Mouse (Mus musculus) hindbrain, embryonic 14.5 days (tissue): ENCODE data around the gene Snx9. TPM values are rescaled to one million over a fixed set of nuclear protein-coding genes. Genes with fewer than 3 reads are reported as not detected.

Experiments used
- ATAC-seq: fragments of 200-750 bp; cut with Nextera tagmentation; 2 replicates; pipeline ENCODE4 v1.8.0; 2017; ENCODE audit warnings: moderate number of reproducible peaks, mild to moderate bottlenecking, moderate TSS enrichment, moderate library complexity; ENCODE audit not compliant: low FRiP score
- DNase-seq: peaks from one replicate; pipeline ENCODE4 v3.0.0-alpha.2; 2015; ENCODE audit warnings: low spot score
- H3K27ac ChIP-seq: fragments of 300-500 bp; sonication (generic); 2 replicates; pipeline ENCODE4 v1.5.1; 2014; ENCODE audit warnings: mild to moderate bottlenecking, moderate library complexity
- H3K27me3 ChIP-seq: fragments of 300-500 bp; sonication (generic); 2 replicates; pipeline ENCODE4 v1.6.1; 2014; ENCODE audit warnings: mild to moderate bottlenecking, low read length, mixed read lengths; ENCODE audit not compliant: control insufficient read depth, insufficient read depth
- H3K36me3 ChIP-seq: fragments of 300-500 bp; sonication (generic); replicated peaks from 2 replicates; pipeline ENCODE4 v1.6.1; 2014; ENCODE audit not compliant: control insufficient read depth, insufficient read depth
- H3K4me1 ChIP-seq: fragments of 300-500 bp; sonication (generic); replicated peaks from 2 replicates; pipeline ENCODE4 v1.6.1; 2014; ENCODE audit warnings: antibody characterized with exemption, low read length, mixed read lengths; ENCODE audit not compliant: control insufficient read depth, insufficient read depth
- H3K4me2 ChIP-seq: fragments of 300-500 bp; sonication (generic); replicated peaks from 2 replicates; pipeline ENCODE4 v1.6.1; 2014; ENCODE audit warnings: mild to moderate bottlenecking, moderate library complexity
- H3K4me3 ChIP-seq: fragments of 300-500 bp; sonication (generic); replicated peaks from 2 replicates; pipeline ENCODE4 v1.5.1; 2014; ENCODE audit warnings: mild to moderate bottlenecking, low read length
- H3K9ac ChIP-seq: fragments of 300-500 bp; sonication (generic); 2 replicates; pipeline ENCODE4 v1.6.1; 2014
- H3K9me3 ChIP-seq: fragments of 300-500 bp; sonication (generic); 2 replicates; pipeline ENCODE4 v1.6.1; 2016; ENCODE audit warnings: low read length; ENCODE audit not compliant: control insufficient read depth
- WGBS: fragments of 180-500 bp; shearing (Covaris S2); extraction: QIAGEN DNeasy Blood & Tissue Kit; methylation state at CpG from one replicate; pipeline ENCODE4 v1.1.7; 2014; 5-methylcytosine and 5-hydroxymethylcytosine counted together
- polyA plus RNA-seq: library from polyadenylated mRNA; unstranded; fragments of >200 nt; fragmentation: Nextera tagmentation; extraction: Ambion mirVana; gene quantifications from 2 replicates; pipeline ENCODE4 v1.2.1, GENCODE M21; 2014

Gene Snx9
- polyA plus RNA-seq, 1 experiment from 2014 or later, result 10.8 TPM

DNA sequence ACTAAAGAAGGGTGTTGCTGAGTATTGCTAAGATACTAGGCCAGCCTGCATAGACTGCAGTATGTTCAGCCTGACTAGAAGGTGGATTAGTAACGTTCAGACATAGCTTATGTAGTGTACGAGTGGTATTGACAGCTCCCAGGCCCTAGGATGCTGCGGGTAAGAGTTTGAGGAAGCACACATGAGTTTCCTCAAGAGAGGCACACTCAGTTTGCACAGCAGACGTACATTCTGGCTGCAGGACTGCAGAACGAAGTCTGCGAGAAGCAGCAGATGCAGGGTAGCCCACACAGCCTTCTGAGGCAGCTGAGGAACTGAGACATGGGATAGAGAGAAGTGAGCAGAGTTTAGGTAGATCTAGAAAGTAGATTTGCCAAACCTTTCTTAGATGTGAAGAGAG lies 26.3 kb downstream of the Snx9 start:
- no peaks in the 10 kb centered on the region for H3K27me3 ChIP-seq
- no peaks in the 10 kb centered on the region for H3K9me3 ChIP-seq
- DNase-seq (no peak), ATAC-seq (no peak)
- WGBS, result 87% methylated on average over 6 of the region's 6 CpGs
- H3K4me1 ChIP-seq, result peaks cover 5% of the 10 kb centered on the region
- H3K27ac ChIP-seq, result no peak overlapping the region
- no peaks in the 10 kb centered on the region for H3K36me3 ChIP-seq
- no peak overlapping the region for H3K4me3 ChIP-seq
- no peak overlapping the region for H3K4me2 ChIP-seq
- H3K9ac ChIP-seq, result no peak overlapping the region

DNA sequence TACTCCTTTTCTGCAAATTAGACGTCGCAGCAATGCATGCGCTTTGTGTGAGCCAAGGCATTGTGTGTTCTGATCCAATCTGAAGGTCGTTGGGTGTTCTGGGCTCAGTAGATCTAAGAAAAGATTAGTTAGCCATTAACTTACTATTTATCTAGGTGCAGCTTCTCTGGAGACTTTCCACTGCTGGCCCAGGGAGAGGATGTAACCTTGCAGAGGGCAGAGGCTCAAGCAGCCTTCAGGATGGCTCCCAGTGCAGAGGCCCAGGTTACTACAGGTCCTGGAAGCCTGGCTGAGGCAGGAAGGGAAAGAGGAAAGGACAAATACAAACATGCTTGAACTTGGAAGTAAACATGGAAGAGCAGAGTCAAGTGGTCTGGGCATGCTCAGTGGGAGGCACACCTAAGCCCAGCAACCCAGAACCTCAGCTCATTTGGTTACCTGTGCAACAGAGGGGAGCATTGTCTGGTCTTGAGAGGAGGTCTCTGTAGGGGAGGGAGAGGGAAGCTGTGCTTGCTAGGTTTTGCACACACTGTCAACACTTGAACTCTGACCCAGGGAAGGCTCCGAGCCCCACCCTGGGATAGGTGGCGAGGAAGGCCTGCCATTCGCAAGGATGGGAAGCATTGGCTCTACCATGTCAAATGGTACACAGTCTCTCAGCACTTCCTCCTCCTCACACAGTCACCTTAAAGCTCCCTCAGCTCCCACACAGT lies 27.3 kb downstream of the Snx9 start:
- H3K4me2 ChIP-seq, result no peak overlapping the region
- no peak overlapping the region for H3K4me3 ChIP-seq
- no peak overlapping the region for H3K27ac ChIP-seq
- no peak for DNase-seq
- no peak for ATAC-seq
- WGBS, result 79% methylated on average over 7 of the region's 7 CpGs
- no peaks in the 10 kb centered on the region for H3K36me3 ChIP-seq
- no peaks in the 10 kb centered on the region for H3K9me3 ChIP-seq
- peaks cover 7% of the 10 kb centered on the region; the same call in 1 of the 2 replicates for H3K4me1 ChIP-seq
- H3K9ac ChIP-seq, result no peak overlapping the region
- H3K27me3 ChIP-seq, result no peaks in the 10 kb centered on the region

- no peak overlapping the region for H3K9ac ChIP-seq
- WGBS, result 91% methylated on average over 3 of the region's 3 CpGs
- no peak for DNase-seq
- H3K9me3 ChIP-seq, result no peaks in the 10 kb centered on the region
- H3K4me1 ChIP-seq, result peaks cover 7% of the 10 kb centered on the region; the same call in 1 of the 2 replicates
- H3K4me2 ChIP-seq, result no peak overlapping the region
- H3K4me3 ChIP-seq, result no peak overlapping the region
- H3K36me3 ChIP-seq, result no peaks in the 10 kb centered on the region
- H3K27me3 ChIP-seq, result no peaks in the 10 kb centered on the region
- ATAC-seq, result no peak
- H3K27ac ChIP-seq, result no peak overlapping the region
Observed at GRCm38 (mm10) chr17:5869461-5869860, 28.3 kb downstream of the Snx9 start.

- ATAC-seq, result no peak
- H3K9ac ChIP-seq, result no peak overlapping the region
- WGBS, result 88% methylated on average over 5 of the region's 5 CpGs
Observed at GRCm38 (mm10) chr17:5870002-5870401, 28.9 kb downstream of the Snx9 start.

GRCm38 (mm10) chr17:5870696-5871095 lies 29.6 kb downstream of the Snx9 start:
- Histone ChIP-seq H3K27ac (no peak overlapping the region), H3K36me3 (no peaks in the 10 kb centered on the region), H3K4me1 (peaks cover 7% of the 10 kb centered on the region; the same call in 1 of the 2 replicates), H3K4me2 (no peak overlapping the region), H3K4me3 (no peak overlapping the region), H3K9me3 (no peaks in the 10 kb centered on the region), H3K27me3 (no peaks in the 10 kb centered on the region), H3K9ac (no peak overlapping the region)
- DNase-seq, result no peak
- WGBS, result 95% methylated on average over 11 of the region's 11 CpGs
- no peak for ATAC-seq

More at GRCm38 (mm10) chr17:5870002-5870401, 28.9 kb downstream of the Snx9 start:
- no peak overlapping the region for H3K4me2 ChIP-seq
- no peaks in the 10 kb centered on the region for H3K36me3 ChIP-seq
- H3K27ac ChIP-seq, result no peak overlapping the region
- H3K4me1 ChIP-seq, result peaks cover 7% of the 10 kb centered on the region; the same call in 1 of the 2 replicates
- no peaks in the 10 kb centered on the region for H3K27me3 ChIP-seq
- DNase-seq, result no peak
- no peak overlapping the region for H3K4me3 ChIP-seq
- no peaks in the 10 kb centered on the region for H3K9me3 ChIP-seq

DNA sequence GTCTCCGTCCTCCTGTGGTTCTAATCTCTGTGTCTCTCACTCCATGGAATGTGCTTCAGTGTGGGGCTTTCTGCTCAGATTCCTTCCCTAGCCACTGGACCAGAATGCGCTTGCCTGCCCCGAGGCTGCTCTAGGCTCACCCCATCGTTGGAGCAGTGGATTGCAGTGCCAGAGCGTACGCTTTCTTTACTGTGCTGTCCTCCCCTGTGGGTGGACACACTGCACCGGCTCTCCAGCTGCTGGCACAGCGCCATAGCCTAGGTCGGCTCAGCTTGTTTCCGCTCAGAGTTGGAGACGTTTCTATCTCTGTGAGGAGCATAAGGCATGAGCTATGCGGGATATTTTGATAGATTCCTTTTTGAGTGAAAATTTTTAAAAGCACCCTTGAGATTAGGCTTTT lies 31.4 kb downstream of the Snx9 start:
- Histone ChIP-seq H3K27ac (no peak overlapping the region), H3K4me1 (peaks cover 7% of the 10 kb centered on the region; the same call in 1 of the 2 replicates), H3K9me3 (no peaks in the 10 kb centered on the region), H3K4me3 (no peak overlapping the region), H3K27me3 (no peaks in the 10 kb centered on the region), H3K4me2 (no peak overlapping the region), H3K36me3 (no peaks in the 10 kb centered on the region), H3K9ac (no peak overlapping the region)
- WGBS, result 53% methylated on average over 12 of the region's 12 CpGs
- DNase-seq, result peak; percentile 59
- ATAC-seq, result no peak

GRCm38 (mm10) chr17:5874565-5874964 lies 33.4 kb downstream of the Snx9 start:
- WGBS, result 97% methylated on average over 1 of the region's 1 CpGs
- no peak overlapping the region for H3K4me2 ChIP-seq
- no peaks in the 10 kb centered on the region for H3K27me3 ChIP-seq
- H3K36me3 ChIP-seq, result no peaks in the 10 kb centered on the region
- no peak overlapping the region for H3K4me3 ChIP-seq
- ATAC-seq (no peak), DNase-seq (no peak)
- no peak overlapping the region for H3K9ac ChIP-seq
- H3K27ac ChIP-seq, result no peak overlapping the region
- no peaks in the 10 kb centered on the region for H3K9me3 ChIP-seq
- peaks cover 7% of the 10 kb centered on the region; the same call in 1 of the 2 replicates for H3K4me1 ChIP-seq

- WGBS, result 78% methylated on average over 10 of the region's 10 CpGs
- Histone ChIP-seq H3K36me3 (no peaks in the 10 kb centered on the region), H3K4me3 (no peak overlapping the region), H3K9me3 (no peaks in the 10 kb centered on the region), H3K9ac (no peak overlapping the region), H3K4me1 (peaks cover under 1% of the 10 kb centered on the region; the same call in 1 of the 2 replicates), H3K27me3 (no peaks in the 10 kb centered on the region), H3K4me2 (no peak overlapping the region), H3K27ac (no peak overlapping the region)
- DNase-seq, result no peak
- ATAC-seq, result no peak
Observed at GRCm38 (mm10) chr17:5877611-5878157, 36.6 kb downstream of the Snx9 start.

DNA sequence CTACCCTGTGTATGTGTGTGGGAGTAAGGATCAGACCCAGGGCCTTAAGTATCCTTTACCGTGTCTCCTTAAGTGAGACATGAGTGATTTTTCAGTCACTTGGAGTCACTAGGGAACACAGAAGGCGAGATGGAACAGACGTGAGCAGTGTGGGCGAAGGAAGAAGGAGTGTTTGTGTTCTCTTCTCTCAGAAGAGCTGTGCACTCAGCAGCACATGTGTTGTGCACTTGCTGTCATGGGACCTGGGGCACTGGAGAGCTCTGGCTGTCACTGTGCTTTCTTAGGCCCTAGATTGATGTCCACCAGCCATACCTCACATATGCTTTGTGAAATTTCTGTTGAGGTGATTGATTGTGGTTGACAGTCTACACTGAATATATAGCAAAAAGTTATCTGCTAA lies 37.7 kb downstream of the Snx9 start:
- no peak overlapping the region for H3K9ac ChIP-seq
- no peaks in the 10 kb centered on the region for H3K36me3 ChIP-seq
- H3K4me2 ChIP-seq, result no peak overlapping the region
- ATAC-seq (no peak), DNase-seq (no peak)
- H3K4me1 ChIP-seq, result no peaks in the 10 kb centered on the region
- H3K27ac ChIP-seq, result no peak overlapping the region
- WGBS, result 90% methylated on average over 4 of the region's 4 CpGs
- no peak overlapping the region for H3K4me3 ChIP-seq
- H3K9me3 ChIP-seq, result no peaks in the 10 kb centered on the region
- H3K27me3 ChIP-seq, result no peaks in the 10 kb centered on the region
